Mouse (Mus musculus) kidney, postnatal 25 days (tissue): ENCODE results near the gene Grm7.

Experiments used
- DNase-seq, 2 experiments: peaks; one replicate each; pipeline ENCODE4 v3.0.0; 2021; ENCODE audit warnings: mixed read lengths in 2 of 2

Grm7 gene

GRCm38 (mm10) chr6:111039099-111039498 is 393.7 kb downstream of the Grm7 start:
- no peak for DNase-seq

GRCm38 (mm10) chr6:111045896-111046295 is 400.5 kb downstream of the Grm7 start:
- DNase-seq = no peak

DNA sequence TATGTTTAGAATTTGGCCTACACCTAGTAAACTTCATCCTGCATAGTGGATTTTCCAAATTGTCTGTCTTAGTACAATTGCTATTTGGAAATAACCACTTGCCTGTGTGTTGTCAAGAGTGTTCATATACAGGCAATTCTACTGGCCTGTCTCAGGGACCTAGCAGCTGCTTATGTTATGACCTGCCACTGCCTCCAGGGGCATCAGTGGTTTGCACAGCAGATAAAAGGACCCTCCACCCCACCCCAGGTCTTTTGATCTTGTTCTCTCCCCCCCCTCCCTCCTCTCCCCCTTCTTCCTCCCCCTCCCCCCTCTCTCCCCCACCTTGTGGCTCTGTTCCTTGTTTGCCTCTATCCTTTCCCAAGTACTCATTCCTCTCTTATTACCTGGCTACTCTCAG is 403.9 kb downstream of the Grm7 start:
- no peak for DNase-seq

GRCm38 (mm10) chr6:111054001-111054975 is 408.9 kb downstream of the Grm7 start:
- DNase-seq = no peak

GRCm38 (mm10) chr6:111057798-111058197 is 412.4 kb downstream of the Grm7 start:
- DNase-seq = peak in 1 of 2 experiments; percentile 16

GRCm38 (mm10) chr6:111060004-111060403 is 414.6 kb downstream of the Grm7 start:
- DNase-seq = no peak

- DNase-seq = no peak
These were observed 439.2 kb downstream of the Grm7 start for GRCm38 (mm10) chr6:111084569-111084968.

DNA sequence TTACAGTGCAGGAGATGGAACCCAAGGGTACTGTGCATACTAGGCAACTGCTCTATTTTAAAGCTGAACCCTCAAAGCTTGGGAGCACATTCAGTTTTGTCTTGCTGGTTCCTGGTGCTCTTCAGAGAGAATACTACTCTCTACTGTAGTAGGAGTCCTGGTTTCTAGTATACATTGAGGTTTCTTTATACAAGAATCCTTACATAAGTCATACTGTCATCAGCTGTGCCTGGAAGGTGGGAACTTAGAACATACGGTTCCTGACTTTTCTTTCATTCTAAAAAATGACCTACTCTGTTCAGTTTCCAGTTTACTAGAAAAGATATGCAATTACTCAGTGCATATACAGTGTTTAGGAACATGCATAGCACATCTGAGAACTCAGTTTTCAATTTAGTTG is 449.4 kb downstream of the Grm7 start:
- DNase-seq = no peak

DNA sequence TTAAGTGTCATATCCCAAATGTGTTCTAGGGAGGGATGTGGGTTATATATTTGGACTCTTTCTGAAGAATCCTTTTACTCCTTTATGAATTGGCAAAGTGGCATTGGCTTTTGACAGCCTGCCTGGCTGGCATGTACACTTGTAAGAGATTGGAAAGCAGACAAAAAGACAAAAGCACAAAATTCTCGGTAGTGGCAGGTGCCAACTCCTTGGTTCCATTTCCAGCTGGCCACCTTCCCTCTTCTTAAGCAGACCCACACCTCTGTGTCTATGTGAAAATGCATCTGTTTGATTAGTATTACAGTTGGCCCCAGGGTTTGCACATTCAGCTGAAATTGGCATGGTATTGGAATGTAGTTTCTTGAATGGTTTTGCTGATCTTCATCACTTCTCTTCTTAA is 460.1 kb downstream of the Grm7 start:
- no peak for DNase-seq

DNA sequence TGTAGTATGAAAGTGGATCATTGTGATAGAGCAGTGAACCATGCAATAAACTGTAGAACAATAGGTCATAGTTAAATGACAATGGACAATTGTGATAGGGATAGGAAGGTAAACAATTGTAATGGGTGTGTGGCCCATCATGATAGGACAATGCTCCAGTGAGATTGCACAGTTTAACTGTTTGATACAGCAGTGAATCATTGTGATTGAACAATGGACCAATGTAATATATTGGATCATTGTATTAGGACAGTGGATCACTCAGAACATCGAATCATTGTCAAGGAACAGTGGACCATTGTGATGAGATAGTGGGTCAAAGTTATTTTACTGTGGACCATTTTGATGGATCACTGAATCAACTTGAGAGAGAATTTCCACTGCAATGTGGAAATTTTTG is 515.7 kb downstream of the Grm7 start:
- no peak for DNase-seq

DNA sequence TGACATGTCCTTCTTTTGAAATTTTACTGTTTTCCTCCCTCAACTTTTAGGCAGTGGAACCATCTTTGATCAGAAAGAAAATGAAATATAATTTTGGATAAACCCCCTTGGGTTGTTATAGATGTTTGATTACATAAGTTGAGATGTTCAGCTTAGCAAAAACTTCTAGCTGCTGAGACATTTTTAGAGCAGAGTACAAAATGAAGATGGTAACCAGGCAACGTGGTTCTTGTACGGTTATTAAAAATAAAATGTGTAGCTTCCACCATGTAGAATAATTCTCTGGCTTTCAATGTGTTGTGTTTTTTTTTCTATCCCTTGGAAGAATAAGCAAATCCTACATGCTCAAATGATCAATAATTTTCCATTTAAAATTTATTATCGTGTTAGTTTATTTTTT is 550.0 kb downstream of the Grm7 start:
- no peak for DNase-seq

- no peak for DNase-seq
These were observed 575.8 kb downstream of the Grm7 start for GRCm38 (mm10) chr6:111221083-111221729.

DNA sequence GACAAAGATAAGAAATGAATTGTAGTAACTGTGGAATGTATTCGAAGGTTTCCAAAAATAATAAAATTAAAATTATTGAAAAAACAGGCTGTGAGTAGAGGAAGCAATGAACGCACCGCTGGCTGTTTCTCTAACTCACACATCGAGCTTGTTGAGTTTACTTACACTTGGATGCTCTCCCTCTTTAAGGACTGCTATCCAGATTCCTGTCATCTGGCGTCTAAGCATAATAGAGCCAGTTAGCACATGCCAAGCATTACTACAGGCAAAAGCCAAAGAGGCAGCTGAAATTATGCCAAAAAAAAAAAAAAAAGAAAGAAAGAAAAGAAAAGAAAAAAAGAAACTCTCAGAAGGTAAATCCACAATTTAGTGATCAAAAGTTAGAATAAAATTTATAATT is 609.8 kb downstream of the Grm7 start:
- DNase-seq = no peak

- no peak for DNase-seq
These were observed 611.6 kb downstream of the Grm7 start for GRCm38 (mm10) chr6:111256939-111257338.

DNA sequence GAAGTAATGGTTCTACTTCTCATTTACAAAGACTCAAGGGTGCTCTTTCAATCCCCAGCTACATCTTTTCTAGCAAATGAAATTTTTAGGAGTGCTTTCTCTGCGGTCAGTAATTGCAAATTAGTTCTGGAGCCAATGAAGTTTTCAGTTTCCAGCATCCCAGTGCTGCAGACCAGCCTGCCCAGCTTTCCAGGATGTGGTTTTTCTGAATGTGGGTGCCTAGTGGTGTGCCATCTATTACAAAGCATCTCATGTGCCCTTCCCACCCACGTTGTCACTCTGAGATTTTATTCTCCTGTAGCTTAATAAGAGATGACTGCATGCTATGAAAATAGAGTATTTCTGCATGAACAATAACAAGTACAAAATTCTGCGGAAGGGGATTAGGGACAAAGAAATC is 612.9 kb downstream of the Grm7 start:
- no peak for DNase-seq

DNA sequence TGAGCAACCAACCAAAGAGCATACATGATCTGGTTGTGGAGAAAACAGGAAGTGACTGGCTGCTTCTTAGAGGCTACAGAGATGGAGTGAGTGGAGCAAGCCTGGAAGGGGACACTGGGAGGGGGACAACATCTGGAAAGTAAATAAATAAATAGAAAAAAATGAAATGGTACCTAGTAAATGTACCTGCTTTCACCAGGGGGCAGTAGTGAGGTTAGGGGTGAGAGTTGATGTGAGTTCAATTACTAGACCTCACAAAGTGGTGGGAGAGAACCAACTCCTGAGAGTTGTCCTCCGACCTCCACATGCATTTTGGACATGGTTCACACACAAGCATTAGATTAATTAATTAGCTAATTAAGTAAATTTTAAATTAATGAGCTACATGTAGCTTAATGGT is 615.8 kb downstream of the Grm7 start:
- DNase-seq = no peak

DNA sequence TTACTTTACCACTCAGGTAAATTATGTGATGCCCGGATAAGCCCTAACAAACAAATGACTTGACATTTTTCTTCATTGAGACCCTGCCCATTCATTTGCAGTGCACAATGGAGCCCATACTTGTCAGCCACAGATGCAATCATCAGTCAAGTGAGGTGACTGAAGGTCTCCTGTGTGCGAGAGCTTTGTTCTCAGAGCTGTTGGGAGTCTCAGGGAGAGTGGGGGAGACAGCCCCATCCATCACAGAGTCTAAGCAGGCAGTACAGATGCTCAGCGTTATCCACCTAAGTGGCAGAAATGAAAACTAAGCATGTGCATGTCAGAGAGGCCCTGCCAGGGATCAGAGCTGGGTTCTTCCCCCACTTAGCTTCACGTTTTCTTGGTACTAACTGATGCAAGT is 631.3 kb downstream of the Grm7 start:
- no peak for DNase-seq

GRCm38 (mm10) chr6:111278516-111278915 is 633.1 kb downstream of the Grm7 start:
- no peak for DNase-seq

- no peak for DNase-seq
These were observed 648.2 kb downstream of the Grm7 start for GRCm38 (mm10) chr6:111293505-111294001.

- no peak for DNase-seq
These were observed 658.7 kb downstream of the Grm7 start for GRCm38 (mm10) chr6:111303912-111304555.

GRCm38 (mm10) chr6:111361681-111362080 is 716.3 kb downstream of the Grm7 start:
- DNase-seq = no peak

DNA sequence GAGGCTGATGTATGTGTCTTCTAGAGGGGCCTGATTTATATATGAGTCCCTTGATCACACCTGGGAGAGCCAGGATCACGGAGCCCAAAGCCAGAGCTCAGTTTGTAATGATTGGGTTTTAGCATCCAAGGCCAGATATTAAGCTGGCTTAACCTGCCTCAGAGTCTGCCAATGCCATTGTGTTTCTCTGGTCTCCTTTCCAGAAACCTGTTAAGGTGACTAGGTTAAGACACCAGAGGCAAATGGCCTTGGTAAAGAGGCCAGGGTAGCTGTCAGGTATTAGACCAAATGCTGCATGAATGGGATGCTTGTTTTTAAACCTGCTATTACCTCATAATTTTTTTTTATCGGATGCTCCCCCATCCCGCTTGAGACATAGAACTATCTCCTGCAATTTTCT is 722.7 kb downstream of the Grm7 start:
- no peak for DNase-seq

DNA sequence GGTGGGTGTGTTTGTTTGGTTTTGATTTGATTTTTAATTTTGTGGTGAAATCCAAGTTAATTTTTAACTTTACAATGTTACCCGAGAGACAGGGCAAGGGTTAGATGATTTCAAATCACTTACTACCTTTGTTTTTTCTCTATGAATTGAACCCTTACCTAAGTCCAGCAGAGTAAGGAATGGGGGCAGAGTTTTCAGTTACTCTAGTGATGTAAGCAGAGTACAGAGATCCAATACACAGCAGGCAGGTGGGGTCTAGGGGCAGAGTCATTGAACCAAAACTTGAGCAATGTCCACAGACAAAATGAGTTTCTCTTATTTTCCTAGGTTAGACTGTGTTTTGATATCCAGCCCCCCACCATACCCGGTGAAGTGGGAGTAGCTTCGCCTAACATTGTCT is 723.2 kb downstream of the Grm7 start:
- DNase-seq = peak; percentile 19 to 57
